Mouse (Mus musculus) MEL (cell line): Measurements from ENCODE around the gene Poldip2. TPM values are rescaled to one million over a fixed set of nuclear protein-coding genes. Genes with fewer than 3 reads are reported as not detected.

Experiments
- DNase-seq: peaks from one replicate; pipeline ENCODE4 v3.0.0; 2011; ENCODE audit warnings: low read depth, low spot score
- H3K27ac ChIP-seq: 2 replicates; pipeline ENCODE4 v1.5.1; 2012; ENCODE audit warnings: low read depth, mild to moderate bottlenecking, control low read depth, low read length, moderate library complexity; ENCODE audit not compliant: control insufficient read depth
- H3K27me3 ChIP-seq, 2 experiments: fragments of 150-350 bp in 1 of 2; sonication (generic) in 1 of 2; 2 replicates each; pipeline ENCODE4 v1.6.1; 2012; ENCODE audit warnings: low read length in 2 of 2, mild to moderate bottlenecking in 2 of 2, improper control_type of control experiment in 1 of 2, moderate library complexity in 1 of 2; ENCODE audit not compliant: insufficient read depth in 2 of 2, control insufficient read depth in 1 of 2
- H3K36me3 ChIP-seq, 2 experiments: 2 replicates each; pipeline ENCODE4 v1.6.1; 2012 to 2014; ENCODE audit warnings: low read length in 2 of 2, improper control_type of control experiment in 1 of 2, inconsistent platforms in 1 of 2, mild to moderate bottlenecking in 1 of 2; ENCODE audit not compliant: insufficient read depth in 2 of 2, control insufficient read depth in 1 of 2
- H3K4me1 ChIP-seq, 2 experiments: fragments of 150-350 bp in 1 of 2; sonication (generic) in 1 of 2; 2 replicates each; pipeline ENCODE4 v1.6.1; 2012; ENCODE audit warnings: low read length in 2 of 2, improper control_type of control experiment in 1 of 2, mild to moderate bottlenecking in 1 of 2; ENCODE audit not compliant: insufficient read depth in 2 of 2, control insufficient read depth in 1 of 2
- H3K4me3 ChIP-seq, 2 experiments: fragments of 150-350 bp in 1 of 2; sonication (generic) in 1 of 2; 2 replicates each; pipeline ENCODE4 v1.5.1; 2012; ENCODE audit warnings: low read depth in 2 of 2, low read length in 2 of 2, mild to moderate bottlenecking in 2 of 2, moderate library complexity in 2 of 2, control low read depth in 1 of 2, improper control_type of control experiment in 1 of 2; ENCODE audit not compliant: control insufficient read depth in 1 of 2, insufficient read depth in 1 of 2
- H3K79me2 ChIP-seq: 2 replicates; pipeline ENCODE4 v1.6.1; 2012; ENCODE audit warnings: mild to moderate bottlenecking, low read length, moderate library complexity; ENCODE audit not compliant: control insufficient read depth, poor library complexity, insufficient read depth
- H3K9ac ChIP-seq: 2 replicates; pipeline ENCODE4 v1.6.1; 2012; ENCODE audit warnings: low read depth, mild to moderate bottlenecking, control low read depth, low read length, moderate library complexity; ENCODE audit not compliant: control insufficient read depth, poor library complexity, severe bottlenecking
- H3K9me3 ChIP-seq: fragments of 150-350 bp; sonication (generic); replicated peaks from 2 replicates; pipeline ENCODE4 v1.6.1; 2012; ENCODE audit warnings: mild to moderate bottlenecking, low read length, improper control_type of control experiment, moderate library complexity; ENCODE audit not compliant: insufficient read depth
- BHLHE40 ChIP-seq: IDR thresholded peaks from 2 replicates; pipeline ENCODE4 v1.6.1; 2012; ENCODE audit warnings: low read depth, mild to moderate bottlenecking, inconsistent platforms, low read length, improper control_type of control experiment, borderline replicate concordance
- CHD2 ChIP-seq: IDR thresholded peaks from 2 replicates; pipeline ENCODE4 v1.6.1; 2011; ENCODE audit warnings: low read length, improper control_type of control experiment
- CTCF ChIP-seq, 3 experiments: IDR thresholded peaks in 2 of 3; conservative IDR thresholded peaks in 1 of 3; 2 replicates each; pipeline ENCODE4 v1.5.1; 2011 to 2012; ENCODE audit warnings: low read length in 3 of 3, low read depth in 2 of 3, mild to moderate bottlenecking in 2 of 3, improper control_type of control experiment in 1 of 3, inconsistent platforms in 1 of 3, mixed read lengths in 1 of 3, moderate library complexity in 1 of 3; ENCODE audit not compliant: control insufficient read depth in 1 of 3, insufficient read depth in 1 of 3, poor library complexity in 1 of 3, severe bottlenecking in 1 of 3
- ELF1 ChIP-seq: IDR thresholded peaks from 2 replicates; pipeline ENCODE4 v1.6.1; 2014; ENCODE audit warnings: low read depth, mild to moderate bottlenecking, inconsistent platforms, low read length, improper control_type of control experiment, moderate library complexity
- EP300 ChIP-seq, 2 experiments: IDR thresholded peaks; 2 replicates each; pipeline ENCODE4 v1.6.1; 2011; ENCODE audit warnings: improper control_type of control experiment in 2 of 2, low read length in 2 of 2, low read depth in 1 of 2, mild to moderate bottlenecking in 1 of 2
- ETS1 ChIP-seq: IDR thresholded peaks from 2 replicates; pipeline ENCODE4 v1.6.1; 2012; ENCODE audit warnings: low read depth, mild to moderate bottlenecking, inconsistent platforms, low read length, improper control_type of control experiment, moderate library complexity
- GABPA ChIP-seq: IDR thresholded peaks from 2 replicates; pipeline ENCODE4 v1.6.1; 2012; ENCODE audit warnings: low read depth, mild to moderate bottlenecking, inconsistent platforms, low read length, improper control_type of control experiment, moderate library complexity
- GATA1 ChIP-seq: IDR thresholded peaks from 2 replicates; pipeline ENCODE4 v1.6.1; 2011; ENCODE audit warnings: low read depth, low read length, improper control_type of control experiment
- HCFC1 ChIP-seq: IDR thresholded peaks from 2 replicates; pipeline ENCODE4 v1.6.1; 2012; ENCODE audit warnings: low read depth, mild to moderate bottlenecking, inconsistent platforms, low read length, improper control_type of control experiment, moderate library complexity
- JUND ChIP-seq: IDR thresholded peaks from 2 replicates; pipeline ENCODE4 v1.6.1; 2011; ENCODE audit warnings: low read depth, mild to moderate bottlenecking, improper control_type of control experiment, low read length
- KAT2A ChIP-seq: conservative IDR thresholded peaks from 2 replicates; pipeline ENCODE4 v1.6.1; 2012; ENCODE audit warnings: low read depth, low read length, improper control_type of control experiment, inconsistent platforms
- MAFK ChIP-seq: IDR thresholded peaks from 2 replicates; pipeline ENCODE4 v1.6.1; 2011; ENCODE audit warnings: low read depth, mild to moderate bottlenecking, low read length, improper control_type of control experiment, borderline replicate concordance
- MAX ChIP-seq: IDR thresholded peaks from 2 replicates; pipeline ENCODE4 v1.6.1; 2011; ENCODE audit warnings: low read length, improper control_type of control experiment
- MAZ ChIP-seq: IDR thresholded peaks from 2 replicates; pipeline ENCODE4 v1.6.1; 2012; ENCODE audit warnings: low read depth, mild to moderate bottlenecking, inconsistent platforms, low read length, improper control_type of control experiment
- MEF2A ChIP-seq: IDR thresholded peaks from 2 replicates; pipeline ENCODE4 v1.6.1; 2014; ENCODE audit warnings: low read depth, mild to moderate bottlenecking, inconsistent platforms, low read length, improper control_type of control experiment; ENCODE audit not compliant: poor library complexity, insufficient replicate concordance, severe bottlenecking; ENCODE audit errors: extremely low read depth
- MXI1 ChIP-seq: IDR thresholded peaks from 2 replicates; pipeline ENCODE4 v1.6.1; 2011; ENCODE audit warnings: mild to moderate bottlenecking, low read depth, low read length, improper control_type of control experiment
- MYB ChIP-seq: IDR thresholded peaks from 2 replicates; pipeline ENCODE4 v1.6.1; 2011; ENCODE audit warnings: mild to moderate bottlenecking, low read depth, low read length, improper control_type of control experiment
- MYC ChIP-seq: IDR thresholded peaks from 2 replicates; pipeline ENCODE4 v1.6.1; 2011; ENCODE audit warnings: low read depth, mild to moderate bottlenecking, low read length, improper control_type of control experiment, moderate library complexity
- NELFE ChIP-seq: IDR thresholded peaks from 2 replicates; pipeline ENCODE4 v1.6.1; 2011; ENCODE audit warnings: low read depth, low read length, improper control_type of control experiment
- NRF1 ChIP-seq: IDR thresholded peaks from 2 replicates; pipeline ENCODE4 v1.6.1; 2014; ENCODE audit warnings: low read depth, mild to moderate bottlenecking, inconsistent platforms, low read length, improper control_type of control experiment, moderate library complexity; ENCODE audit not compliant: poor library complexity, insufficient read depth, severe bottlenecking
- POLR2A ChIP-seq, 2 experiments: IDR thresholded peaks; 2 replicates each; pipeline ENCODE4 v1.6.1; 2011 to 2012; ENCODE audit warnings: low read length in 2 of 2, mild to moderate bottlenecking in 2 of 2, control low read depth in 1 of 2, improper control_type of control experiment in 1 of 2, low read depth in 1 of 2, moderate library complexity in 1 of 2; ENCODE audit not compliant: control insufficient read depth in 1 of 2, insufficient read depth in 1 of 2, poor library complexity in 1 of 2
- POLR2AphosphoS2 ChIP-seq: IDR thresholded peaks from 2 replicates; pipeline ENCODE4 v1.6.1; 2011; ENCODE audit warnings: low read length, improper control_type of control experiment
- RAD21 ChIP-seq: IDR thresholded peaks from 2 replicates; pipeline ENCODE4 v1.6.1; 2011; ENCODE audit warnings: mild to moderate bottlenecking, low read depth, low read length, improper control_type of control experiment
- RCOR1 ChIP-seq: IDR thresholded peaks from 2 replicates; pipeline ENCODE4 v1.6.1; 2012; ENCODE audit warnings: low read depth, mild to moderate bottlenecking, inconsistent platforms, low read length, improper control_type of control experiment
- SIN3A ChIP-seq: IDR thresholded peaks from 2 replicates; pipeline ENCODE4 v1.6.1; 2012; ENCODE audit warnings: low read length, improper control_type of control experiment, inconsistent platforms
- SMC3 ChIP-seq: IDR thresholded peaks from 2 replicates; pipeline ENCODE4 v1.6.1; 2011; ENCODE audit warnings: low read depth, low read length, improper control_type of control experiment
- TAL1 ChIP-seq: IDR thresholded peaks from 2 replicates; pipeline ENCODE4 v1.6.1; 2012; ENCODE audit warnings: mild to moderate bottlenecking, inconsistent platforms, low read length, moderate library complexity, mixed read lengths
- TBP ChIP-seq: IDR thresholded peaks from 2 replicates; pipeline ENCODE4 v1.8.0; 2011; ENCODE audit warnings: low read depth, low read length, improper control_type of control experiment
- UBTF ChIP-seq: IDR thresholded peaks from 2 replicates; pipeline ENCODE4 v1.6.1; 2012; ENCODE audit warnings: low read depth, mild to moderate bottlenecking, inconsistent platforms, low read length, improper control_type of control experiment, moderate library complexity, borderline replicate concordance; ENCODE audit not compliant: insufficient read depth
- USF1 ChIP-seq: IDR thresholded peaks from 2 replicates; pipeline ENCODE4 v1.6.1; 2014; ENCODE audit warnings: low read depth, mild to moderate bottlenecking, inconsistent platforms, low read length, improper control_type of control experiment, moderate library complexity
- USF2 ChIP-seq, 2 experiments: IDR thresholded peaks; 2 replicates each; pipeline ENCODE4 v1.6.1; 2011 to 2012; ENCODE audit warnings: improper control_type of control experiment in 2 of 2, low read length in 2 of 2, borderline replicate concordance in 1 of 2, inconsistent platforms in 1 of 2, low read depth in 1 of 2, mild to moderate bottlenecking in 1 of 2; ENCODE audit not compliant: insufficient read depth in 1 of 2
- ZC3H11A ChIP-seq: IDR thresholded peaks from 2 replicates; pipeline ENCODE4 v1.6.1; 2012; ENCODE audit warnings: low read depth, mild to moderate bottlenecking, inconsistent platforms, low read length, improper control_type of control experiment
- ZMIZ1 ChIP-seq: IDR thresholded peaks from 2 replicates; pipeline ENCODE4 v1.6.1; 2012; ENCODE audit warnings: low read depth, mild to moderate bottlenecking, inconsistent platforms, low read length, improper control_type of control experiment, moderate library complexity
- ZNF384 ChIP-seq: IDR thresholded peaks from 2 replicates; pipeline ENCODE4 v1.6.1; 2012; ENCODE audit warnings: low read depth, mild to moderate bottlenecking, inconsistent platforms, low read length, improper control_type of control experiment
- polyA plus RNA-seq, 2 experiments: library from polyadenylated mRNA; stranded (reverse) in 1 of 2; unstranded in 1 of 2; fragments of >175 nt in 1 of 2; fragments of >200 nt in 1 of 2; gene quantifications; 2 replicates each; pipeline versions ENCODE4 v1.2.1 to v1.2.4; 2012; ENCODE audit warnings: low replicate concordance in 2 of 2, low read depth in 1 of 2; ENCODE audit not compliant: insufficient read length in 2 of 2, insufficient read depth in 1 of 2, missing spikeins in 1 of 2
- total RNA-seq: library from RNA; depleted of rRNA; stranded (reverse); fragments of 300-350 nt; gene quantifications from 2 replicates; pipeline ENCODE4 v1.2.3, GENCODE M21; 2012; rRNA removed

Gene Poldip2
- total RNA-seq (157 and 182 TPM in 2 replicates), polyA plus RNA-seq (100 to 1,000 TPM; 166 to 260 TPM)

- peaks cover 0 to 12% of the 10 kb centered on the region in 2 experiments; a peak in 3 of 4 replicates for H3K4me1 ChIP-seq
- peaks cover 18 to 20% of the 10 kb centered on the region in 2 experiments for H3K36me3 ChIP-seq
- peak within 1 kb of the TSS; percentile 88 to 93 for H3K4me3 ChIP-seq
- H3K79me2 ChIP-seq = peaks cover 25% of the 10 kb centered on the region
- H3K9me3 ChIP-seq = no peaks in the 10 kb centered on the region
- no peaks in the 10 kb centered on the region for H3K27me3 ChIP-seq
- H3K9ac ChIP-seq = peak within 1 kb of the TSS; percentile 98
- peak within 1 kb of the TSS; percentile 84 for H3K27ac ChIP-seq
- DNase-seq = peak; percentile 97
- TF ChIP-seq BHLHE40 = peak; percentile 51; the same call in 1 of the 2 replicates
- peak; percentile 88 for TF ChIP-seq MYC
- TF ChIP-seq MYB = no peak
- peak; percentile 73; the same call in 1 of the 2 replicates for TF ChIP-seq MAZ
- TF ChIP-seq MXI1 = peak; percentile 80
- TF ChIP-seq ZMIZ1 = peak; percentile 96
- TF ChIP-seq RCOR1 = no peak
- TF ChIP-seq GATA1 = no peak
- no peak for TF ChIP-seq GABPA
- peak; percentile 58; the same call in 1 of the 2 replicates for TF ChIP-seq ETS1
- peak; percentile 89 for TF ChIP-seq HCFC1
- no peak for TF ChIP-seq ZNF384
- TF ChIP-seq ZC3H11A = no peak
- TF ChIP-seq TBP = peak; percentile 86
- peak in 1 of 2 experiments; percentile 75; a peak in 2 of 4 replicates for TF ChIP-seq USF2 (IDR thresholded peaks at IDR 0.05; ENCODE audit: borderline replicate concordance in 1 of 2, insufficient read depth in 1 of 2, low read depth in 1 of 2, low read length in 2 of 2)
- no peak; the same call in 1 of the 2 replicates for TF ChIP-seq UBTF
- TF ChIP-seq JUND = no peak
- no peak for TF ChIP-seq CHD2
- TF ChIP-seq SMC3 = no peak
- TF ChIP-seq POLR2A (IDR thresholded peaks at IDR 0.05; ENCODE audit: control insufficient read depth in 1 of 2, insufficient read depth in 1 of 2, low read depth in 1 of 2, low read length in 2 of 2, poor library complexity in 1 of 2) = peak; percentile 98 to 99
- 0 out of 4 replicates have a peak, but pooled peaks of 1 of the 2 experiments have one; percentile 34 for TF ChIP-seq EP300 (IDR thresholded peaks at IDR 0.05; ENCODE audit: low read depth in 1 of 2, low read length in 2 of 2)
- TF ChIP-seq NRF1 = 0 out of 2 replicates have a peak, but pooled peaks have one; percentile 27
- TF ChIP-seq CTCF (IDR thresholded peaks at IDR 0.05 in 2 of 3, conservative IDR thresholded peaks at IDR 0.05 in 1 of 3; ENCODE audit: control insufficient read depth in 1 of 3, insufficient read depth in 1 of 3, low read depth in 2 of 3, low read length in 3 of 3, poor library complexity in 1 of 3, severe bottlenecking in 1 of 3) = 0 out of 6 replicates have a peak, but pooled peaks of 1 of the 3 experiments have one; percentile 0
- no peak for TF ChIP-seq MAFK
- peak; percentile 84 for TF ChIP-seq ELF1
- TF ChIP-seq TAL1 = no peak
- peak; percentile 98 for TF ChIP-seq NELFE
- TF ChIP-seq POLR2AphosphoS2 = peak; percentile 90
- no peak for TF ChIP-seq MEF2A
- no peak for TF ChIP-seq RAD21
- TF ChIP-seq SIN3A = peak; percentile 96
- TF ChIP-seq KAT2A = peak; percentile 70
- peak; percentile 96 for TF ChIP-seq USF1
- peak; percentile 87 for TF ChIP-seq MAX
These were observed at the start of gene Poldip2, which contains the start of gene Tmem199 for GRCm38 (mm10) chr11:78512025-78512957. Poldip2 (plus strand) TSS chr11:78512193. Tmem199 (minus strand) TSS chr11:78512172.
